Mouse (Mus musculus) B cell, adult 62 days (primary cell): ENCODE measurements around the gene C2cd4b. TPM values are rescaled to one million over a fixed set of nuclear protein-coding genes. Genes with fewer than 3 reads are reported as not detected.

Source experiments
- total RNA-seq: library from RNA; stranded (reverse); gene quantifications from 4 replicates; pipeline ENCODE4 v1.2.4, GENCODE M21; 2023

C2cd4b gene
- total RNA-seq: not detected in 4 replicates

DNA sequence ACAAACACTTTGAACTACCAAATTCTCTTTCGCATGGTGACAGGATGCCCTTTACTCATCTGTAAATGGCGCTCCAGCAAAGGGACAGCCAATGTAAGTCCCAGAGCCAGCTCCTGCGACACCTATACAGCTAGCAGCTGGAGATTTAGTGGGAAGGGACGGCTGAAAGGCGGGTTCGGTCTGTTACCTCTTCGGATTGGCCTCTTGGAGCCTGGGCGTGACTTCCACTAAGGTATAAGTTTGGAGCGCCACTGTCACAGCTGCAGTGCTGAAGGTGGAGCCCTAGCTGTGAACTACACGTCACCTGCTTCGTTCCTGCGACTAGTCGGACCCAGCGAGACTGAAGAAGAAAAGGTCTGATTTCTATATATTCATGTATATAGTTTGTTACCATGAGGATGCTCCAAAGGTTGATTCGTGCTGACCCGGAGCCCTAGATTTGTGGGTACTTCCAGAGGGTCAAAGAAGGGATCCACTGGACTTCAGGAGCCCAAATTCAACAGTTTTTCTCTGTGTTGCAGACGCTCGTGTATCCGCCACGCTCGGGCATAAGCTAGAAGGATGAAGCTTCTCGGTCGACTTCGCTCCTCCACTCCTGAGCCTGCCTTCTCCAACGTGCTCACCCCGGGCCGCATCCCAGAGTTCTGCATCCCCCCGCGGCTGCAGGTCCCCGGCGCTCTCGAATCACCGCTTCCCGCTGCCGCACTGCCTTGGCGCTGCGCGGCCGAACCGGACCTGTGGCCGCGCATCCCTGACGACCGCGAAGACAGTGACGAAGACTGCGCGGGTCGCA is at the start of gene C2cd4b:
Gene C2cd4b, plus strand, starts transcription at position 275 of the 793 bp plus-strand sequence.

Other genes with a start within 250 kb of the C2cd4b start
- gene Tln2, start 199.7 kb upstream of the C2cd4b start, total RNA-seq: 0.21 to 0.58 TPM (median 0.31 TPM) in 4 replicates
- gene C2cd4a, start 72.9 kb downstream of the C2cd4b start, total RNA-seq: not detected in 4 replicates
- 31.1 to 35.5 TPM (median 32.5 TPM) in 4 replicates for gene Vps13c, start 81.0 kb downstream of the C2cd4b start, total RNA-seq